Mouse (Mus musculus) intestine, postnatal 0 days (tissue): ENCODE results near the gene Dnah17. TPM values are rescaled to one million over a fixed set of nuclear protein-coding genes. Genes with fewer than 3 reads are reported as not detected.

Experiments
- ATAC-seq: fragments of 200-750 bp; cut with Nextera tagmentation; 2 replicates; pipeline ENCODE4 v1.8.0; 2017; ENCODE audit warnings: mild to moderate bottlenecking, moderate TSS enrichment, moderate library complexity
- H3K27ac ChIP-seq: fragments of 300-500 bp; sonication (generic); 2 replicates; pipeline ENCODE4 v1.5.1; 2014; ENCODE audit warnings: mild to moderate bottlenecking, low read depth, low read length, moderate library complexity
- H3K27me3 ChIP-seq: fragments of 300-500 bp; sonication (generic); replicated peaks from 2 replicates; pipeline ENCODE4 v1.6.1; 2014; ENCODE audit warnings: low read length, mixed read lengths; ENCODE audit not compliant: control insufficient read depth, insufficient read depth
- H3K36me3 ChIP-seq: fragments of 300-500 bp; sonication (generic); 2 replicates; pipeline ENCODE4 v1.6.1; 2014; ENCODE audit warnings: mild to moderate bottlenecking, moderate library complexity; ENCODE audit not compliant: control insufficient read depth, insufficient read depth
- H3K4me1 ChIP-seq: fragments of 300-500 bp; sonication (generic); replicated peaks from 2 replicates; pipeline ENCODE4 v1.6.1; 2014; ENCODE audit warnings: antibody characterized with exemption, low read length, mixed read lengths; ENCODE audit not compliant: control insufficient read depth, insufficient read depth
- H3K4me2 ChIP-seq: fragments of 300-500 bp; sonication (generic); replicated peaks from 2 replicates; pipeline ENCODE4 v1.6.1; 2014; ENCODE audit warnings: low read depth, mild to moderate bottlenecking, moderate library complexity
- H3K4me3 ChIP-seq: fragments of 300-500 bp; sonication (generic); 2 replicates; pipeline ENCODE4 v1.5.1; 2014; ENCODE audit warnings: low read depth, low read length
- H3K9ac ChIP-seq: fragments of 300-500 bp; sonication (generic); 2 replicates; pipeline ENCODE4 v1.6.1; 2014; ENCODE audit warnings: mild to moderate bottlenecking, low read depth, low read length
- H3K9me3 ChIP-seq: fragments of 300-500 bp; sonication (generic); 2 replicates; pipeline ENCODE4 v1.6.1; 2016; ENCODE audit warnings: mixed run types; ENCODE audit not compliant: control insufficient read depth
- CTCF ChIP-seq: sonication (generic); IDR thresholded peaks from 2 replicates; pipeline ENCODE4 v1.5.1; 2016; ENCODE audit warnings: low read depth, mild to moderate bottlenecking, control low read depth, antibody characterized with exemption, moderate library complexity
- WGBS: fragments of 180-500 bp; shearing (Covaris S2); extraction: QIAGEN DNeasy Blood & Tissue Kit; methylation state at CpG from one replicate; pipeline ENCODE4 v1.1.7; 2014; 5-methylcytosine and 5-hydroxymethylcytosine counted together
- polyA plus RNA-seq: library from polyadenylated mRNA; unstranded; fragments of >200 nt; fragmentation: Nextera tagmentation; extraction: Ambion mirVana; gene quantifications from 2 replicates; pipeline ENCODE4 v1.2.1, GENCODE M21; 2015

Gene Dnah17
- polyA plus RNA-seq, 1 experiment from 2014 or later, result 0.03 TPM

GRCm38 (mm10) chr11:117989241-117989640 lies 141.2 kb downstream of the Dnah17 start:
- no peak for TF ChIP-seq CTCF

GRCm38 (mm10) chr11:117987968-117988367 lies 142.5 kb downstream of the Dnah17 start:
- H3K9ac ChIP-seq, result 0 out of 2 replicates have a peak overlapping the region, but pooled peaks have one; percentile 93
- no peak for ATAC-seq

More at GRCm38 (mm10) chr11:117989241-117989640, 141.2 kb downstream of the Dnah17 start:
- Histone ChIP-seq H3K36me3 (no peaks in the 10 kb centered on the region), H3K27me3 (no peaks in the 10 kb centered on the region), H3K9me3 (no peaks in the 10 kb centered on the region), H3K4me1 (peaks cover 20% of the 10 kb centered on the region), H3K9ac (no peak overlapping the region), H3K27ac (peak overlapping the region; percentile 60; the same call in 1 of the 2 replicates), H3K4me2 (no peak overlapping the region), H3K4me3 (no peak overlapping the region)
- WGBS, result 83% methylated on average over 4 of the region's 4 CpGs
- ATAC-seq, result no peak

GRCm38 (mm10) chr11:117987032-117987451 lies 143.4 kb downstream of the Dnah17 start:
- Histone ChIP-seq H3K4me3 (peak overlapping the region; percentile 89), H3K27me3 (no peaks in the 10 kb centered on the region), H3K27ac (peak overlapping the region; percentile 80), H3K36me3 (no peaks in the 10 kb centered on the region), H3K4me2 (peak overlapping the region; percentile 69), H3K9me3 (no peaks in the 10 kb centered on the region), H3K9ac (peak overlapping the region; percentile 93), H3K4me1 (0 out of 2 replicates have a peak, but pooled peaks cover 6% of the 10 kb centered on the region)
- TF ChIP-seq CTCF, result no peak
- peak; percentile 60 for ATAC-seq
- 1% methylated on average over 32 of the region's 32 CpGs for WGBS

More at GRCm38 (mm10) chr11:117987968-117988367, 142.5 kb downstream of the Dnah17 start:
- Histone ChIP-seq H3K27me3 (no peaks in the 10 kb centered on the region), H3K4me2 (peak overlapping the region; percentile 69), H3K27ac (peak overlapping the region; percentile 80; the same call in 1 of the 2 replicates), H3K4me1 (peaks cover 10% of the 10 kb centered on the region; the same call in 1 of the 2 replicates), H3K36me3 (no peaks in the 10 kb centered on the region), H3K9me3 (no peaks in the 10 kb centered on the region), H3K4me3 (peak overlapping the region; percentile 89)
- 38% methylated on average over 4 of the region's 4 CpGs for WGBS
- TF ChIP-seq CTCF, result no peak

GRCm38 (mm10) chr11:117986126-117987031 lies 144.1 kb downstream of the Dnah17 start, which contains the start of gene Pgs1:
Gene Pgs1, plus strand, starts transcription at chr11:117986292.
- Histone ChIP-seq H3K27ac (peak within 1 kb of the TSS; percentile 80), H3K9ac (peak within 1 kb of the TSS; percentile 93), H3K36me3 (no peaks in the 10 kb centered on the region), H3K9me3 (no peaks in the 10 kb centered on the region), H3K27me3 (no peaks in the 10 kb centered on the region), H3K4me2 (peak within 1 kb of the TSS; percentile 69), H3K4me3 (peak within 1 kb of the TSS; percentile 89), H3K4me1 (0 out of 2 replicates have a peak, but pooled peaks cover 6% of the 10 kb centered on the region)
- TF ChIP-seq CTCF, result no peak
- 5% methylated on average over 51 of the region's 51 CpGs for WGBS
- ATAC-seq, result peak; percentile 75

GRCm38 (mm10) chr11:117983770-117984169 lies 146.7 kb downstream of the Dnah17 start:
- no peak for TF ChIP-seq CTCF
- ATAC-seq, result no peak
- 59% methylated on average over 7 of the region's 7 CpGs for WGBS

GRCm38 (mm10) chr11:117982426-117982825 lies 148.0 kb downstream of the Dnah17 start:
- no peak for TF ChIP-seq CTCF
- 74% methylated on average over 5 of the region's 5 CpGs for WGBS

More at GRCm38 (mm10) chr11:117983770-117984169, 146.7 kb downstream of the Dnah17 start:
- Histone ChIP-seq H3K36me3 (no peaks in the 10 kb centered on the region), H3K4me3 (no peak overlapping the region), H3K4me1 (0 out of 2 replicates have a peak, but pooled peaks cover 6% of the 10 kb centered on the region), H3K27ac (no peak overlapping the region), H3K9ac (no peak overlapping the region), H3K9me3 (no peaks in the 10 kb centered on the region), H3K27me3 (no peaks in the 10 kb centered on the region), H3K4me2 (no peak overlapping the region)

More at GRCm38 (mm10) chr11:117982426-117982825, 148.0 kb downstream of the Dnah17 start:
- ATAC-seq, result no peak
- Histone ChIP-seq H3K9ac (no peak overlapping the region), H3K4me1 (no peaks in the 10 kb centered on the region), H3K4me2 (no peak overlapping the region), H3K27me3 (no peaks in the 10 kb centered on the region), H3K4me3 (no peak overlapping the region), H3K9me3 (no peaks in the 10 kb centered on the region), H3K27ac (no peak overlapping the region), H3K36me3 (no peaks in the 10 kb centered on the region)
